Mouse (Mus musculus): ENCODE data around the gene Scn2a. TPM values are rescaled to one million over a fixed set of nuclear protein-coding genes. Genes with fewer than 3 reads are reported as not detected.

Scn2a gene
- polyA plus RNA-seq, 1 experiment: 0.06 TPM

DNA sequence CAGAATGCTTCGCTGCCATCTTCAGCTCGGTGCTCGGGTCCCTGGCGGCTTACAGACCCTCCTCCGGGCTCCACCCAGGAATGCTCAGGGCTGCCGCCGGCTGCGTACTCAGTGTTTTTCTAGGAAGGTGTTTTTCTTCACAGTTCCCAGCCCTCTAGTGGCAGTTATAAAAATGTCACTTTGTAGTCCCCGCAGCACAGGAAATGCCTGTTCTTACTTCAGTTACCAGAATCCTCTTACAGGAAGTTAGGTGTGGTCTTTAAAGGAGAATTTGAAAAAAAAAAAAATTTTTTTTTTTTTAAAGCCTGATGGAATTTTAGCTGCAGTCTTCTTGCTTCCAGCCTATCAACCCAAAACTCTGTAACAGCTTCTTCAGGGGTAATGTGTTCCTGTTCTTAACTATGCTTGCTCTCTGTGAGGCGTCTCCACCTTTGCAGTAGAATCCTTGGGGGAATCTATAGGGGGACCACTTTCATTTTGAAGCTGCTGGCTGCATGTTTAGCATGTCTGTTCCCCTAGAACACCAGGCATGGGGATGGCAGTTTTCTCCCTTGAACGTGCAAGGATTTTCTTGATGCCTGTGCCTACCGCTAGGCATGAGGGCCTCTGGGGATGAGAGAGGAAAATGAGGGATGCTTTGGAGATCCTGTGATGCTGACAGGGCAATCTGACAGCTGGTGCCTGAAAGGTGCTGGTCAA is 48.0 kb downstream of the Scn2a start:
- H3K27me3 ChIP-seq (replicated peaks; ENCODE audit: control insufficient read depth, insufficient read depth, low read length): no peaks in the 10 kb centered on the region
- peak; percentile 86 for DNase-seq
- peak overlapping the region; percentile 31; the same call in 1 of the 2 replicates for H3K4me3 ChIP-seq (ENCODE audit: insufficient read depth, low read depth, low read length)
- TF ChIP-seq CTCF (conservative IDR thresholded peaks at IDR 0.05; ENCODE audit: insufficient read depth, insufficient read length, low read depth, low read length) (peak; percentile 36), POLR2A (IDR thresholded peaks at IDR 0.05; ENCODE audit: low read depth, low read length) (no peak)
- H3K4me1 ChIP-seq (ENCODE audit: control insufficient read depth, insufficient read depth, low read length): no peaks in the 10 kb centered on the region
- H3K27ac ChIP-seq (ENCODE audit: insufficient read depth, low read depth, low read length): no peak overlapping the region
- H3K36me3 ChIP-seq (ENCODE audit: control insufficient read depth, insufficient read depth, low read length): no peaks in the 10 kb centered on the region
- WGBS: 19% methylated on average over 12 of the region's 12 CpGs

DNA sequence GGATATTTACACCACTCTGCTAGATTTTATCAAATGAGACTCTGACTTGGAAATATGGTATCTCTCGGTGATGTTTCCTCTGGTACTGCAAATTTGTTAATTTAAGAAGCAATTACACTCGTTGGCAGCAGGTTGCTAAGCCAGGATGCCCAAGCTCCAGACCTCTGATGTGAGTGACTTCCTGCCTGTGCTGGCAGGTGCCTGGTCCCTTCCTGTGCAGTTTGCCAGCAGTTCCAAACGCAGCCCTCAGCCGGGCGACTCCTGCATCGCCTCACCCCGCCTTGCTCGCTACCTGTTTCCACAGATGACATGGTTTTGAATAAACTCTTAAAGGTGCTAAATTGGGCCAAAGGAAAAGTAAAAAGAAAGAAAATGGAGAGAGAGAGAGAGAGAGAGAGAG is 49.0 kb downstream of the Scn2a start:
- Histone ChIP-seq H3K4me1 (ENCODE audit: control insufficient read depth, insufficient read depth, low read length) (no peaks in the 10 kb centered on the region), H3K27me3 (replicated peaks; ENCODE audit: control insufficient read depth, insufficient read depth, low read length) (no peaks in the 10 kb centered on the region), H3K4me3 (ENCODE audit: insufficient read depth, low read depth, low read length) (no peak overlapping the region), H3K27ac (ENCODE audit: insufficient read depth, low read depth, low read length) (no peak overlapping the region), H3K36me3 (ENCODE audit: control insufficient read depth, insufficient read depth, low read length) (no peaks in the 10 kb centered on the region)
- DNase-seq: no peak
- TF ChIP-seq POLR2A (IDR thresholded peaks at IDR 0.05; ENCODE audit: low read depth, low read length): no peak
- TF ChIP-seq CTCF (conservative IDR thresholded peaks at IDR 0.05; ENCODE audit: insufficient read depth, insufficient read length, low read depth, low read length): no peak
- 52% methylated on average over 8 of the region's 8 CpGs for WGBS

DNA sequence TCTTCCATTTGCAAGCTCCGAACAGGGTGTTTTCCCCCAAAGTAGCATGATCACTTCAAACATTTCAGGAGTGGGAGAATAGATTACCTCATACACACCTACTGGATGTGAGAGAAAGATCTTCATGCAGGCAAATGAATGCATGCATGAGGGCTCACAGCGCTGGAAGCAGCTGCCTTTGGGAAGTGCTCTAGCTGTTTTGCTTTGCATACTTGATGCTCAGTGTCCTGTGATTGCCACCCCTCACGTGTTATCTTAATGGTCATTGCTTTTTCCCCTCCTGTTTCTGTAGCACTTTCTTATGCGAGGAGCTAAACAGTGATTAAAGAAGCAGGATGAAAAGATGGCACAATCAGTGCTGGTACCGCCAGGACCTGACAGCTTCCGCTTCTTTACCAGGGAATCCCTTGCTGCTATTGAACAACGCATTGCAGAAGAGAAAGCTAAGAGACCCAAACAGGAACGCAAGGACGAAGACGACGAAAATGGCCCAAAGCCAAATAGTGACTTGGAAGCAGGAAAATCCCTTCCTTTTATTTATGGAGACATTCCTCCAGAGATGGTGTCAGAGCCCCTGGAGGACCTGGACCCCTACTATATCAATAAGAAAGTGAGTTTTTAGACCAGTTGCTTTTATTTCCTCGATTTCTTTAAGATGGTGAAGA is 49.7 kb downstream of the Scn2a start:
- DNase-seq: no peak
- H3K4me1 ChIP-seq (ENCODE audit: control insufficient read depth, insufficient read depth, low read length): no peaks in the 10 kb centered on the region
- no peaks in the 10 kb centered on the region for H3K36me3 ChIP-seq (ENCODE audit: control insufficient read depth, insufficient read depth, low read length)
- 43% methylated on average over 12 of the region's 12 CpGs for WGBS
- TF ChIP-seq CTCF (conservative IDR thresholded peaks at IDR 0.05; ENCODE audit: insufficient read depth, insufficient read length, low read depth, low read length) (no peak), POLR2A (IDR thresholded peaks at IDR 0.05; ENCODE audit: low read depth, low read length) (no peak)
- H3K27ac ChIP-seq (ENCODE audit: insufficient read depth, low read depth, low read length): no peak overlapping the region
- H3K4me3 ChIP-seq (ENCODE audit: insufficient read depth, low read depth, low read length): no peak overlapping the region
- no peaks in the 10 kb centered on the region for H3K27me3 ChIP-seq (replicated peaks; ENCODE audit: control insufficient read depth, insufficient read depth, low read length)

DNA sequence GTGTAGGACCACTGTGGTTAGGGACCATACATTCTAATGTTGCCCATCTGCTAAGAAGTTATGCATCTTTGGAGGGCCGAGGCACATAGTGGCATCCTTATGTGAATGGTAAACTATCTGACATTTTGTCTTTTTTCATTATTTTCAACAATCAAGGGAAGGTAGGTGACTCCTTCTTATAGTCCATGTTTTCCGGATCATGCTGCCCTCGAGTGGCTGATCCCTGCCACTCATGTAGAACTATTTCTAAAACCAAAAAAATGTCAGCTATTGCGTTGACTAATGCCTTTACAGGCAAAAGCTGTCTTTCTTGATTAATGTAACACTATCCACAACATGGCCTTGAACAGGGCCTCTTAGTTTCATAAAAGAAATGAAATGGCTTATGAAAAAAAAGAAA is 59.0 kb downstream of the Scn2a start:
- H3K27ac ChIP-seq (ENCODE audit: insufficient read depth, low read depth, low read length): no peak overlapping the region
- no peaks in the 10 kb centered on the region for H3K4me1 ChIP-seq (ENCODE audit: control insufficient read depth, insufficient read depth, low read length)
- DNase-seq: no peak
- no peak for TF ChIP-seq POLR2A (IDR thresholded peaks at IDR 0.05; ENCODE audit: low read depth, low read length)
- TF ChIP-seq CTCF (conservative IDR thresholded peaks at IDR 0.05; ENCODE audit: insufficient read depth, insufficient read length, low read depth, low read length): no peak
- H3K4me3 ChIP-seq (ENCODE audit: insufficient read depth, low read depth, low read length): no peak overlapping the region
- 76% methylated on average over 4 of the region's 4 CpGs for WGBS
- H3K36me3 ChIP-seq (ENCODE audit: control insufficient read depth, insufficient read depth, low read length): no peaks in the 10 kb centered on the region
- no peaks in the 10 kb centered on the region for H3K27me3 ChIP-seq (replicated peaks; ENCODE audit: control insufficient read depth, insufficient read depth, low read length)

DNA sequence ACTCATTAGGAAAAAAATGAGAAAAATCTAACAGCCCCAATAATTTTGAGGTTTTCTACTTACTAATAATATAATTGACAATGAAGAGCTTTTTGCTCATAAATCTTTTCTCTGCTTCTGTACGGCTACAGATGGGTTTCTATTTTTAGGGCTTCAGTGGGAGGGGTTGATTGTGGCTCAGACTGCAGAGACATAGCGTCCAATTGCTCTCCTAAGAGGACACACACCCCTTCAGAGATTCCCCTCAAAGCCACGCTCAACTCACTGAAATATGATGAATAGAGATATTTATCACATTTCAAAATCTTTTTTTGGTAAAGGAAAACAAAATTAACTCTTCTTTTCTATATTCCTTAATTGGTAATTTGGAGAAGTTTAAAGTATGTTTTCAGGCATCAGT is 64.6 kb downstream of the Scn2a start:
- DNase-seq: no peak
- whole genome bisulfite sequencing: 49% methylated on average over 3 of the region's 3 CpGs

DNA sequence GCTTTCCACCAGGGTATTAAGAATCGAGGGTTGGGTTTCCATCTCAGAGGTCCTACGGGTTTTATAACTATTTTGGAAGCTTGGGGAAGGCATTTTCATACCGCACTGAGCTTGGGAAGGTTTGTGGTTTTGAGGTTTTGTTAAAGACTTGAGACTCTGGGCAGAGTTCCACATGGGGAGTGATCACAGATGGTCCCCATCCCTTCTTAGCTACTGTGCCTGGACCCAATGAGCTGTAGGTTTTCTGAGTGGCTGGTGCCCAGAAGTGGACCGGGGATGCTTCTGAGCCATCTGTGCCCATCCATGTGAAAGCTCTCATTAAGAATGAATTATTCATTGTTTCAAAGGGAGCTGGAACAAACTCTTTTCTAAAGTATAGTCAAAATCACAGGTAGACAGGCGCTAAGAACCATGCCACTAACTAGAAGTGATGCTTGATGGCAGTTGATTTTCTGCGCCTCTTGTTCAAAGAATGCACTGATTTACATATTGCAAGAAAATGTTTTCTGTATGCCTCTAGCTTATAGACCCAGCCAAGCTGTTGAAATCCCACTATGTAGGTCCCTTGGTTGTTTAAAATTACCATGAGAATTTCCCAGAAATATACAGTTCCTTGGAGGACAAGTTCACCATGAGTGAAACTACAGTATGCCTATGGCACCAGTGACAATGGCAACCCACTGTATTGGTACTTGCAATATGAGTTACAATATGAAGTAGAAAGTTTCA is 70.0 kb downstream of the Scn2a start:
- no peaks in the 10 kb centered on the region for H3K36me3 ChIP-seq (ENCODE audit: control insufficient read depth, insufficient read depth, low read length)
- TF ChIP-seq POLR2A (IDR thresholded peaks at IDR 0.05; ENCODE audit: low read depth, low read length) (no peak), CTCF (conservative IDR thresholded peaks at IDR 0.05; ENCODE audit: insufficient read depth, insufficient read length, low read depth, low read length) (no peak)
- H3K27ac ChIP-seq (ENCODE audit: insufficient read depth, low read depth, low read length): no peak overlapping the region
- WGBS: 79% methylated on average over 6 of the region's 6 CpGs
- no peaks in the 10 kb centered on the region for H3K4me1 ChIP-seq (ENCODE audit: control insufficient read depth, insufficient read depth, low read length)
- H3K4me3 ChIP-seq (ENCODE audit: insufficient read depth, low read depth, low read length): no peak overlapping the region
- DNase-seq: no peak
- H3K27me3 ChIP-seq (replicated peaks; ENCODE audit: control insufficient read depth, insufficient read depth, low read length): no peaks in the 10 kb centered on the region

More for the DNA sequence above, 64.6 kb downstream of the Scn2a start:
- no peak for TF ChIP-seq CTCF (conservative IDR thresholded peaks at IDR 0.05; ENCODE audit: insufficient read depth, insufficient read length, low read depth, low read length)
- TF ChIP-seq POLR2A (IDR thresholded peaks at IDR 0.05; ENCODE audit: low read depth, low read length): no peak
- no peaks in the 10 kb centered on the region for H3K36me3 ChIP-seq (ENCODE audit: control insufficient read depth, insufficient read depth, low read length)
- H3K27ac ChIP-seq (ENCODE audit: insufficient read depth, low read depth, low read length): no peak overlapping the region
- no peak overlapping the region for H3K4me3 ChIP-seq (ENCODE audit: insufficient read depth, low read depth, low read length)
- no peaks in the 10 kb centered on the region for H3K27me3 ChIP-seq (replicated peaks; ENCODE audit: control insufficient read depth, insufficient read depth, low read length)
- no peaks in the 10 kb centered on the region for H3K4me1 ChIP-seq (ENCODE audit: control insufficient read depth, insufficient read depth, low read length)

DNA sequence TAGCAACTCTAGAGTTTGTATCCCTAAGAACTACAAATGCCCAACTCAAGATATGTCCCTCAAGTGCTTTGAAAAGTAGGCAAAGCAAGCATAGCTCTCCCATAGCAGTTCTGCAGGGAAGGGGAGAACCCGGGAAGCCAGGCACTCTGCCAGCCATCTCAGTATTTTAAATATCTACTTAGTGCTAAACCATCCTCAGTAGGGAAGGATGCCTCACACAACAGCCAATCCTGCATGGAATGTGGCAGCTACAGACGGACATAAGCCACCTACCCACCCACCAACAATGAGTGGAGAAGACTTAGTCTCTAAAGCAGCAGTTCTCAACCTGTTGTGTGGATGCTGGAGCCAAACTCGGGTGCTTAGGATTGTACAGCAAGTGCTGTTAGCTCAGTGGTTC is 73.9 kb downstream of the Scn2a start:
- no peak for TF ChIP-seq POLR2A (IDR thresholded peaks at IDR 0.05; ENCODE audit: low read depth, low read length)
- TF ChIP-seq CTCF (conservative IDR thresholded peaks at IDR 0.05; ENCODE audit: insufficient read depth, insufficient read length, low read depth, low read length): no peak
- 76% methylated on average over 3 of the region's 3 CpGs for WGBS
- Histone ChIP-seq H3K4me3 (ENCODE audit: insufficient read depth, low read depth, low read length) (no peak overlapping the region), H3K27ac (ENCODE audit: insufficient read depth, low read depth, low read length) (no peak overlapping the region), H3K4me1 (ENCODE audit: control insufficient read depth, insufficient read depth, low read length) (no peaks in the 10 kb centered on the region), H3K27me3 (replicated peaks; ENCODE audit: control insufficient read depth, insufficient read depth, low read length) (no peaks in the 10 kb centered on the region), H3K36me3 (ENCODE audit: control insufficient read depth, insufficient read depth, low read length) (no peaks in the 10 kb centered on the region)
- DNase-seq: no peak

Measured in kidney, adult 2 months (tissue).